Mouse (Mus musculus): ENCODE results near the gene AF067061.
"Not testable (repeated sequence)": the region's sequence is repeated elsewhere in the genome, so short reads cannot be mapped to it uniquely, and the experiment has no call there.

AF067061 gene

GRCm38 (mm10) chr13:120262870-120263269 is at the start of gene AF067061:
Gene AF067061, plus strand, starts transcription at chr13:120263114.
- DNase-seq (ENCODE audit: low read depth), result not testable (repeated sequence)

GRCm38 (mm10) chr13:120215847-120216246 is 47.1 kb upstream of the AF067061 start, which contains the start of gene Gm21762:
Gene Gm21762, minus strand, starts transcription at chr13:120215947.
- DNase-seq (ENCODE audit: low read depth), result not testable (repeated sequence)

GRCm38 (mm10) chr13:120220922-120221321 is 42.0 kb upstream of the AF067061 start:
- peak; percentile 18 for DNase-seq (ENCODE audit: low read depth)

GRCm38 (mm10) chr13:120223012-120223659 is 39.8 kb upstream of the AF067061 start:
- not testable (repeated sequence) for DNase-seq (ENCODE audit: low read depth)

- not testable (repeated sequence) for DNase-seq (ENCODE audit: low read depth)
Observed at GRCm38 (mm10) chr13:120231798-120232197, 31.1 kb upstream of the AF067061 start.

GRCm38 (mm10) chr13:120232447-120233049 is 30.4 kb upstream of the AF067061 start:
- peak; percentile 8 for DNase-seq (ENCODE audit: low read depth)

- not testable (repeated sequence) for DNase-seq (ENCODE audit: low read depth)
Observed at GRCm38 (mm10) chr13:120238811-120239210, 24.1 kb upstream of the AF067061 start, which contains the start of gene Gm21731. Gene Gm21731, plus strand, starts transcription at chr13:120239111.

- not testable (repeated sequence) for DNase-seq (ENCODE audit: low read depth)
Observed at GRCm38 (mm10) chr13:120251208-120251924, 11.5 kb upstream of the AF067061 start.

GRCm38 (mm10) chr13:120258817-120259658 is 3.9 kb upstream of the AF067061 start:
- DNase-seq (ENCODE audit: low read depth), result peak; percentile 5

- peak; percentile 14 for DNase-seq (ENCODE audit: low read depth)
Observed at GRCm38 (mm10) chr13:120259718-120260117, 3.2 kb upstream of the AF067061 start.

GRCm38 (mm10) chr13:120277837-120278236 is 14.9 kb downstream of the AF067061 start:
- not testable (repeated sequence) for DNase-seq (ENCODE audit: low read depth)

- no peak for DNase-seq (ENCODE audit: low read depth)
Observed at GRCm38 (mm10) chr13:120278784-120279183, 15.9 kb downstream of the AF067061 start.

GRCm38 (mm10) chr13:120299324-120299894 is 36.5 kb downstream of the AF067061 start:
- DNase-seq (ENCODE audit: low read depth), result peak; percentile 43

GRCm38 (mm10) chr13:120299991-120300442 is 37.1 kb downstream of the AF067061 start, which contains the start of gene BC147527:
Gene BC147527, plus strand, starts transcription at chr13:120300392.
- peak; percentile 76 for DNase-seq (ENCODE audit: low read depth)

GRCm38 (mm10) chr13:120300853-120301252 is 37.9 kb downstream of the AF067061 start:
- no peak for DNase-seq (ENCODE audit: low read depth)

- no peak for DNase-seq (ENCODE audit: low read depth)
Observed at GRCm38 (mm10) chr13:120310749-120311148, 47.8 kb downstream of the AF067061 start.

GRCm38 (mm10) chr13:120313584-120313983 is 50.7 kb downstream of the AF067061 start:
- peak; percentile 71 for DNase-seq (ENCODE audit: low read depth)

Measured in naive thymus-derived CD4-positive, alpha-beta T cell, adult 2 months (primary cell).